Mouse (Mus musculus) cerebellum, postnatal 10 days (tissue): ENCODE measurements at regions not wholly inside any gene's neighbourhood (a gene's known extent, or its start where the extent isn't known, plus 50 kb on each side); places are given as distances from the start of the nearest gene placed in this dataset.
"Not testable (repeated sequence)": the region's sequence is repeated elsewhere in the genome, so short reads cannot be mapped to it uniquely, and the experiment has no call there.

Experiments
- DNase-seq, 2 experiments: peaks; one replicate each; pipeline ENCODE4 v3.0.0; 2021; ENCODE audit warnings: mixed read lengths in 2 of 2

- DNase-seq: not testable (repeated sequence)
These were observed 139.7 kb downstream of the Tex13c3 start for GRCm38 (mm10) chrX:19341231-19342007.

- peak in 1 of 2 experiments; percentile 12 for DNase-seq
These were observed 167.8 kb downstream of the Tex13c3 start for GRCm38 (mm10) chrX:19313286-19313685.

- peak; percentile 2 to 5 for DNase-seq
These were observed 169.1 kb downstream of the Tex13c3 start for GRCm38 (mm10) chrX:19311809-19312559.

GRCm38 (mm10) chrX:19311377-19311776 is 169.7 kb downstream of the Tex13c3 start:
- DNase-seq: peak in 1 of 2 experiments; percentile 18

- DNase-seq: no peak
These were observed 192.9 kb downstream of the Tex13c3 start for GRCm38 (mm10) chrX:19288171-19288570.

- no peak for DNase-seq
These were observed 194.7 kb downstream of the Tex13c3 start for GRCm38 (mm10) chrX:19286431-19286830.

- DNase-seq: peak in 1 of 2 experiments; percentile 7
These were observed 195.3 kb downstream of the Tex13c3 start for GRCm38 (mm10) chrX:19285773-19286172.

- DNase-seq: no peak
These were observed 198.0 kb downstream of the Tex13c3 start for GRCm38 (mm10) chrX:19283078-19283477.

GRCm38 (mm10) chrX:19264237-19264636 is 216.9 kb downstream of the Tex13c3 start:
- DNase-seq: no peak

- DNase-seq: no peak
These were observed 234.1 kb downstream of the Tex13c3 start for GRCm38 (mm10) chrX:19246777-19247619.

- peak; percentile 26 to 60 for DNase-seq
These were observed 243.3 kb downstream of the Tex13c3 start for GRCm38 (mm10) chrX:19237738-19238261.

GRCm38 (mm10) chrX:19237048-19237737 is 243.9 kb downstream of the Tex13c3 start:
- peak; percentile 23 to 36 for DNase-seq

GRCm38 (mm10) chrX:19235449-19235848 is 245.7 kb downstream of the Tex13c3 start:
- no peak for DNase-seq

GRCm38 (mm10) chrX:19231823-19232222 is 249.3 kb downstream of the Tex13c3 start:
- no peak for DNase-seq

GRCm38 (mm10) chrX:19223336-19223735 is 257.8 kb downstream of the Tex13c3 start:
- no peak for DNase-seq

- no peak for DNase-seq
These were observed 260.2 kb downstream of the Tex13c3 start for GRCm38 (mm10) chrX:19220785-19221496.

- DNase-seq: no peak
These were observed 261.4 kb downstream of the Tex13c3 start for GRCm38 (mm10) chrX:19219727-19220126.

- no peak for DNase-seq
These were observed 261.8 kb downstream of the Tex13c3 start for GRCm38 (mm10) chrX:19219301-19219700.

GRCm38 (mm10) chrX:19206420-19206819 is 274.7 kb downstream of the Tex13c3 start:
- no peak for DNase-seq

- no peak for DNase-seq
These were observed 278.6 kb downstream of the Tex13c3 start for GRCm38 (mm10) chrX:19202542-19202941.

GRCm38 (mm10) chrX:19201383-19201782 is 279.7 kb downstream of the Tex13c3 start:
- DNase-seq: peak in 1 of 2 experiments; percentile 0
